Mouse (Mus musculus) adrenal gland, adult (tissue): ENCODE measurements around the gene Srp14.

Source experiments
- DNase-seq, 2 experiments: peaks; one replicate each; pipeline ENCODE4 v3.0.0; 2022 to 2023; ENCODE audit warnings: low spot score in 1 of 2; ENCODE audit not compliant: inconsistent age in 2 of 2

Gene Srp14

DNA sequence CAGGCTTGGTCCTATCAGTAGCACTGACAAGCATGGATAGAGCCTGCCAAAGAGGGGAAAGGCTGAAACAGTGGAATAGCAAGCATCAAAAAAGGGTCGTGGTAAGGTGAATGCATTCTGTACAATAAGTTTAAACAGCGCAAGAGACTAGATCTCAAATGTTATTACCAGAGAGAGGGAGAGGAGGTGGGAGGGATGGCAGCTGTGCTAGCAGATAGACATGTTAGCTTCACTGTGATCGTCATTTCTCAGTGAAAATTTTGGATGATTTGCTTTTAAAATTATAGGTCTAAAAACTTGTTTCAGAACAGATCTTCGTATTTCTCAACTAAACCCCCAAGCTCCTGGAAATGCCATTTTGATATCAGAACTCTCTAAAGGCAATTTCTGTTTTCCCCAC is 36.8 kb downstream of the Srp14 start:
- no peak for DNase-seq

DNA sequence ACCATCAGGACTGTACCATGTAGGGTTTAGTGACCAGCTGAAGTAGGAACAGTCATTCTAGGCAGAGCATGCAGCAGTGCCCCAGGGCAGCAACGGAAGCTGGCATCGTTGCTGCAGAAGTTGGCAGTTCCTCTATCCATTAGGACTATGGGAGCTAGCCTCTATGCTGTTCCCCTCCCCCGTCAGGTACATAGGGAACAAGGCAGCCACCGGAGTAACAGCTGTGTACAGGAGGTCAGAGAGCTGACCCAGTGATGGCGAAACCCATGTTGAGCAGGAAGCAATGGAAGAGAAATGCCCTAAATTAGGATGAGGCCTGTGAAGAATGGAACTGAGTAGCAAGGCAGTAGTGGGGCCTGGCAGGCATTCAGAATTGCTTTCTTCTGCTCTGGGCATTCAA is 37.3 kb downstream of the Srp14 start:
- DNase-seq, result no peak

DNA sequence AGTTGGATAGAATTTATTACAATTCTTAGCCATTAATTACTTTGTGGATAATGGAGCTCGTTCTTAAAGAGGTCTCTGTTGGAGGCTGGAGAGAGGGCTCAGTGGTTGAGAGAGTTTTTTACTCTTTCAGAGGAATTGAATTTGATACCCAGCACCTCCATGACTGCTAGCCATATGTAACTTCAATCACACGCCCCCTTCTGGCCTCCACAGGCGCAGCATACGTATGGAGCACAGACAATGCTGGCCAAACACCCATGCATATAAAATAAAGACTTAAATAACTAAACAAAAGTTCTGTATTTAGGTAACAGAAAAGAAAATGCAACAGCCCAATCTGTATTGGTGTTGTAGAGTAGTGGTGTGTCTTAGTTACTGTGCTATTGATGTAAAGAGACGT is 47.9 kb downstream of the Srp14 start:
- peak; percentile 27 to 65 for DNase-seq

DNA sequence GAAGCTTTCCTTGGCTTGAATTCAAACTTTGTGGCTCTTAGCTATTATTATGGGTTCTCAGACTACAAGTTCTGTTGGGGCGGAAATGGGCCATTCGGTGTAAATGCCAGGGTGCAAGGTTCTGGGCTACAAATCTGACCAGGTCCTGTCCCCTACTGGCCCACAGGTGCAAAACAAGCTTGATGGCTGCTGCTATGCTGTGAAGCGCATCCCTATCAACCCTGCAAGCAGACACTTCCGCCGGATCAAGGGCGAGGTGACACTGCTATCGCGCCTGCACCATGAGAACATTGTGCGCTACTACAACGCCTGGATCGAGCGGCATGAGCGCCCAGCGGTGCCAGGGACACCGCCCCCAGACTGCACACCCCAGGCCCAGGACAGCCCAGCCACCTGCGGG is 48.9 kb downstream of the Srp14 start:
- DNase-seq, result no peak

DNA sequence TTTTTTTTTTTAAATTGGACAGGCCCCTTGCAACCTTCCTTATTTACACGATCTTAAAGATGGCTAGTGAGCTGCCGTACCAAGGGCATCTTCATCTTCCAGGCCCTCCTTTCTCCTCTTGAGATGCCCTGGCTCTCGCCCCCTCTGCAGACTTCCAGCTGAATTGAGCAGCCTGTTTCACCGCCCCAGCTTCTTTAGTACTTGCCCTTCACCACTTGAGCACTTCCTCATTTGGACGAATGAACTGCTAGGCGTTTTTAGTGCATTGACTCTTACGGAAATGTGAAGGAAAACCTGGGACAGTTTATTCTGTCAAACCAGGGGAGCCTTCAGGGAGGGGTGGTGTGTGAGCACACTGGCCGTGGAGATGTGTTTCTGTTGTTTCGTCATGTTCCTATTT is 50.2 kb downstream of the Srp14 start:
- no peak for DNase-seq

DNA sequence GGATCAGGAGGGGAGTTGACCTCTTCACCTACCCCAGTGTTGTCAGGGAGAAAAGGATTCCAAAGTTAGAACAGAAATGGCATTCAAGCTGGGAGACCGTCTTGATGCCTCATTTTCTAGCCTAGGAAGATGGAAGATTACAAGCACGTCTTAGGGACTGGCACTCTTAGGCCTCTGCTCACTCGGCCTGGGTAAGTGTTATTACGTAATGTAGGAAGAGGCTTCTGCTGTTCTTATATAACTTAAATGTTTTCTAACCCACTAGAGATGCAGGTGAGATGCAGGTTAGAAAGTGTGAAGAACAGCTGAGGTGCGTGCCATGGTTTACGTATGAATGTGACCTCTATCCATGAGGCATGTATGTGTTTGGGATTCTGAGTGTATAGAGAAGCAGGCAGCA is 51.2 kb downstream of the Srp14 start:
- DNase-seq, result no peak
